ENCODE assay signal across 10 mouse cellular contexts in genomic region chr14:124410945-124411344, GRCm38 (mm10).
DNase-seq lines count a peak whose midpoint lies in the region; ATAC-seq and TF ChIP-seq lines count a peak whose summit lies in the region.
"Had no signal": no experiment of that assay in that cellular context is flagged by ENCODE, and none has a peak within 500 bp of the region (broad histone marks: within the 10 kb centered on the region; RNA-seq: fewer than 3 reads in every experiment).

No protein-coding gene starts in this region.

- TF ChIP-seq CTCF in MEL (IDR thresholded peaks at IDR 0.05 in 2 of 3, conservative IDR thresholded peaks at IDR 0.05 in 1 of 3; ENCODE audit: control insufficient read depth in 1 of 3, insufficient read depth in 1 of 3, low read depth in 2 of 3, low read length in 3 of 3, poor library complexity in 1 of 3, severe bottlenecking in 1 of 3) = peak in 2 of 3 experiments; percentile 48 to 61; a peak in 4 of 6 replicates

- H3K27me3 ChIP-seq in MEL (ENCODE audit: control insufficient read depth in 1 of 2, insufficient read depth in 2 of 2, low read length in 2 of 2) = no peaks in the 10 kb centered on the region
- no peaks in the 10 kb centered on the region for H3K27me3 ChIP-seq in kidney, embryonic 15.5 days
- H3K27me3 ChIP-seq: embryonic facial prominence, embryonic 15.5 days had no signal

- H3K4me2 ChIP-seq in kidney, embryonic 15.5 days = no peak overlapping the region
- H3K4me2 ChIP-seq: embryonic facial prominence, embryonic 15.5 days had no signal

- no peak for TF ChIP-seq EP300 in MEL (IDR thresholded peaks at IDR 0.05; ENCODE audit: low read depth in 1 of 2, low read length in 2 of 2)

- peak; percentile 58 for TF ChIP-seq RAD21 in MEL (IDR thresholded peaks at IDR 0.05; ENCODE audit: low read depth, low read length)

- peak; percentile 42 to 51 for DNase-seq in cerebellum, adult 18-20 months
- peak; percentile 31 for DNase-seq in left cerebral cortex, adult 11 months (ENCODE audit: low spot score)
- DNase-seq in left cerebral cortex, adult 8-10 months (ENCODE audit: low spot score in 2 of 2) = no peak
- peak; percentile 41 for DNase-seq in MEL (ENCODE audit: low read depth, low spot score)
- DNase-seq in embryo, embryonic 11.5 days (ENCODE audit: low read depth, low spot score) = peak; percentile 24
- DNase-seq: spleen, adult 18-20 months had no signal

- TF ChIP-seq POLR2A in MEL (IDR thresholded peaks at IDR 0.05; ENCODE audit: control insufficient read depth in 1 of 2, insufficient read depth in 1 of 2, low read depth in 1 of 2, low read length in 2 of 2, poor library complexity in 1 of 2) = no peak

- no peaks in the 10 kb centered on the region for H3K36me3 ChIP-seq in MEL (ENCODE audit: control insufficient read depth in 1 of 2, insufficient read depth in 2 of 2, low read length in 2 of 2)
- H3K36me3 ChIP-seq in kidney, embryonic 15.5 days = no peaks in the 10 kb centered on the region
- H3K36me3 ChIP-seq: embryonic facial prominence, embryonic 15.5 days had no signal

- H3K9ac ChIP-seq in MEL (ENCODE audit: control insufficient read depth, low read depth, low read length, poor library complexity, severe bottlenecking) = no peak overlapping the region
- no peak overlapping the region for H3K9ac ChIP-seq in kidney, embryonic 15.5 days
- H3K9ac ChIP-seq: embryonic facial prominence, embryonic 15.5 days had no signal

- H3K9me3 ChIP-seq in MEL (replicated peaks; ENCODE audit: insufficient read depth, low read length) = no peaks in the 10 kb centered on the region
- no peaks in the 10 kb centered on the region for H3K9me3 ChIP-seq in kidney, embryonic 15.5 days (replicated peaks)
- H3K9me3 ChIP-seq: embryonic facial prominence, embryonic 15.5 days had no signal

- no peak overlapping the region for H3K27ac ChIP-seq in MEL (ENCODE audit: control insufficient read depth, low read depth, low read length)
- no peak overlapping the region for H3K27ac ChIP-seq in kidney, embryonic 15.5 days
- H3K27ac ChIP-seq: embryonic facial prominence, embryonic 15.5 days had no signal

- no peak overlapping the region for H3K4me3 ChIP-seq in MEL (ENCODE audit: control insufficient read depth in 1 of 2, insufficient read depth in 1 of 2, low read depth in 2 of 2, low read length in 2 of 2)
- H3K4me3 ChIP-seq in kidney, embryonic 15.5 days (replicated peaks) = no peak overlapping the region
- H3K4me3 ChIP-seq: embryonic facial prominence, embryonic 15.5 days had no signal

- no peaks in the 10 kb centered on the region for H3K4me1 ChIP-seq in MEL (ENCODE audit: control insufficient read depth in 1 of 2, insufficient read depth in 2 of 2, low read length in 2 of 2)
- no peaks in the 10 kb centered on the region for H3K4me1 ChIP-seq in kidney, embryonic 15.5 days
- H3K4me1 ChIP-seq: embryonic facial prominence, embryonic 15.5 days had no signal

- no peak for ATAC-seq in cerebellum, adult (ENCODE audit: insufficient number of reproducible peaks, low FRiP score, low TSS enrichment)
- no peak for ATAC-seq in kidney, embryonic 15.5 days (replicated peaks; ENCODE audit: low FRiP score)
- no peak for ATAC-seq in granulocyte monocyte progenitor cell, adult 5-6 weeks (replicated peaks; ENCODE audit: poor library complexity, severe bottlenecking)

- 4% methylated on average over 1 of the region's 1 CpGs for WGBS in kidney, embryonic 15.5 days

- no peaks in the 10 kb centered on the region for H3K79me2 ChIP-seq in MEL (ENCODE audit: control insufficient read depth, insufficient read depth, low read length, poor library complexity)

TF ChIP-seq in MEL, 35 proteins besides CTCF, POLR2A, EP300 and RAD21:
- peak; percentile 74 for TF ChIP-seq SMC3 (IDR thresholded peaks at IDR 0.05; ENCODE audit: low read depth, low read length)
- TF ChIP-seq HCFC1 (IDR thresholded peaks at IDR 0.05; ENCODE audit: low read depth, low read length) = no peak
- TF ChIP-seq ZC3H11A (IDR thresholded peaks at IDR 0.05; ENCODE audit: low read depth, low read length) = peak; percentile 36; the same call in 1 of the 2 replicates

Comparison
In these comparisons a context has a peak if more than half of its experiments do, and no peak if none do; other contexts are left out.
1. DNase-seq: peak in cerebellum, adult 18-20 months (2 of 2), left cerebral cortex, adult 11 months (single experiment), MEL (single experiment) and embryo, embryonic 11.5 days (single experiment); none in left cerebral cortex, adult 8-10 months (0 of 2).